Mouse (Mus musculus) MEL (cell line): ENCODE measurements around the gene Slc22a5.
A peak's percentile ranks its signal among the peaks of the same experiment; 100 is the strongest.

Source experiments
- CTCF ChIP-seq, 3 experiments: IDR thresholded peaks in 2 of 3; conservative IDR thresholded peaks in 1 of 3; 2 replicates each; pipeline ENCODE4 v1.5.1; 2011 to 2012; ENCODE audit warnings: low read length in 3 of 3, low read depth in 2 of 3, mild to moderate bottlenecking in 2 of 3, improper control_type of control experiment in 1 of 3, inconsistent platforms in 1 of 3, mixed read lengths in 1 of 3, moderate library complexity in 1 of 3; ENCODE audit not compliant: control insufficient read depth in 1 of 3, insufficient read depth in 1 of 3, poor library complexity in 1 of 3, severe bottlenecking in 1 of 3
- EP300 ChIP-seq, 2 experiments: IDR thresholded peaks; 2 replicates each; pipeline ENCODE4 v1.6.1; 2011; ENCODE audit warnings: improper control_type of control experiment in 2 of 2, low read length in 2 of 2, low read depth in 1 of 2, mild to moderate bottlenecking in 1 of 2
- GATA1 ChIP-seq: IDR thresholded peaks from 2 replicates; pipeline ENCODE4 v1.6.1; 2011; ENCODE audit warnings: low read depth, low read length, improper control_type of control experiment
- MXI1 ChIP-seq: IDR thresholded peaks from 2 replicates; pipeline ENCODE4 v1.6.1; 2011; ENCODE audit warnings: mild to moderate bottlenecking, low read depth, low read length, improper control_type of control experiment
- ZNF384 ChIP-seq: IDR thresholded peaks from 2 replicates; pipeline ENCODE4 v1.6.1; 2012; ENCODE audit warnings: low read depth, mild to moderate bottlenecking, inconsistent platforms, low read length, improper control_type of control experiment

DNA sequence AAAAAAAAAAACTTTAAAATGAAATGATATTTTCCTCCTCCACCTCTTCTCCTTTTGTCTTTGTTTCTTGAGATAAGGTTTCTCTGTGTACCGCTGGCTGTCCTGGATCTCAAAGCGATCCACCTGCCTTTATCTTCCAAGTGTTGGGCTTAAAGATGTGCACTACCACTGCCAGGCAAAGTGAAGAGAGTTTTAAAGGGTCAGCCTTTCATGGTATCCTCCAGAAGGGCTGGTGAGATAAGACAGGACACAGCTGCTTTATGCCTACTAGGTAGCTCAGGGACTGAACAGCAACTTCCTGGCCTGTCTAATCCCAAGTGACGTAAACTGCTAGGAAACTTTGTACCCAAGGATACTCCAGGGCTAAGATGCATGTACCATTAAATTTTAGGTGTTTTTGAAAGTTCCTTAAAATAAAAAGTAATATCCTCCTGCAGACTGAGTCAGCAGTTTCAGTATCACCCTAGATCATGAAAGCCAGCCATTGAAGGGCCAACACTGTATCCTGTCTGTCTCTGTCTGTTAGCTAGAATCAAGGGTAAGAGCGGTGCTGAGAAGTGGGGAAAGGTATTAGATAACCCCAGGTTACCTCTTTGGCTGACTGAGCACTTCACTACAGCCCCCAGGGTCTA lies 56.0 kb downstream of the Slc22a5 start:
- no peak for TF ChIP-seq MXI1
- no peak; a peak in 1 of 4 replicates for TF ChIP-seq EP300 (IDR thresholded peaks at IDR 0.05; ENCODE audit: low read depth in 1 of 2, low read length in 2 of 2)
- no peak for TF ChIP-seq CTCF (IDR thresholded peaks at IDR 0.05 in 2 of 3, conservative IDR thresholded peaks at IDR 0.05 in 1 of 3; ENCODE audit: control insufficient read depth in 1 of 3, insufficient read depth in 1 of 3, low read depth in 2 of 3, low read length in 3 of 3, poor library complexity in 1 of 3, severe bottlenecking in 1 of 3)
- peak; percentile 23 for TF ChIP-seq GATA1
- TF ChIP-seq ZNF384 = peak; percentile 58
